Mouse (Mus musculus): Measurements from ENCODE around the gene Ccr9.
A peak's percentile ranks its signal among the peaks of the same experiment; 100 is the strongest.

The Ccr9 gene

DNA sequence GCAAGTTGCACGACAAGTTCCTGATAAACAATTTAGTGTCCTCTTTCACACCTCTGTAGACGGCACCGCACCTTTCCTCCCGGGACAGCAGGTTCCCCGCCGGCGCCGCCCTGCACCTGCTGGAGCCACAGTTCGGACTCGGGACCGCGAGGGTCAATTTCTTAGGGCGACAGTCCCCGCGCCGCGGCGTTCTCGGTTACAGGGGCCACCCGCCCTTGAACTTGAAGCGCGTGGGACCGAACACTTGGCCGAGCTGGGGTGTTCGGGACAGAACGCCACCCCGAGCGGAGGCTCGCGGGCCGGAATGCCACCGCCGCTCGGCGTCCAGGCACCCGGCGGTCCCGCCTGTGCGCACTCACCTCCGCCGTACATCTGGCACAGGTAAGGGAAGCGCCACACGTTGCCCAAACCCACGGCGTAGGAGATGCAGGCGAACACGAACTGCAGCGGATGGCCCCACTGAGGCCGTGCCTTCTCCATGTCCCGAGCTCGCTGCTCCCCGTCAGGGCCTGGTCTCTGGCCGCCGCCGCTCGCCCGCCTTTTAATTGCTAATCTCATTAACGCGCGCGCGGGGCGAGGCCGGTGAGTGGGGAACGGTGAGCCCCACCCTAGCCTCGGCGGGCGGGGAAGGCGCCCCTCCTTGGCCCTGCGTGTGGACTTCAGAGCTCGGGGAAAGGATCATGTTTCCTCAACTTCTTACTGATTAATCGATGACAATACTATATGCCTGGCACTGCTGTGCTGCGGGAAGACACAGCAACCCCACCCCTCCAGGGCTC, at the start of gene Ccr9, which contains the start of gene Slc6a20a:
TSS of gene Ccr9 (plus strand) at position 113 of the 779 bp plus-strand sequence.
TSS of gene Slc6a20a (minus strand) at position 559 of the 779 bp plus-strand sequence.
- no peak for DNase-seq (ENCODE audit: low read depth, low spot score)

- DNase-seq (ENCODE audit: low read depth, low spot score): no peak
Observed at GRCm38 (mm10) chr9:123631666-123632065, 46.6 kb upstream of the Ccr9 start.

GRCm38 (mm10) chr9:123632281-123632680, 46.0 kb upstream of the Ccr9 start, which contains the start of gene Slc6a20b:
Gene Slc6a20b (minus strand): TSS chr9:123632565.
- no peak for DNase-seq (ENCODE audit: low read depth, low spot score)

GRCm38 (mm10) chr9:123632993-123633392, 45.2 kb upstream of the Ccr9 start:
- no peak for DNase-seq (ENCODE audit: low read depth, low spot score)

GRCm38 (mm10) chr9:123636771-123637170, 41.5 kb upstream of the Ccr9 start:
- DNase-seq (ENCODE audit: low read depth, low spot score): no peak

GRCm38 (mm10) chr9:123638231-123638630, 40.0 kb upstream of the Ccr9 start:
- no peak for DNase-seq (ENCODE audit: low read depth, low spot score)

GRCm38 (mm10) chr9:123638668-123639089, 39.6 kb upstream of the Ccr9 start:
- no peak for DNase-seq (ENCODE audit: low read depth, low spot score)

DNA sequence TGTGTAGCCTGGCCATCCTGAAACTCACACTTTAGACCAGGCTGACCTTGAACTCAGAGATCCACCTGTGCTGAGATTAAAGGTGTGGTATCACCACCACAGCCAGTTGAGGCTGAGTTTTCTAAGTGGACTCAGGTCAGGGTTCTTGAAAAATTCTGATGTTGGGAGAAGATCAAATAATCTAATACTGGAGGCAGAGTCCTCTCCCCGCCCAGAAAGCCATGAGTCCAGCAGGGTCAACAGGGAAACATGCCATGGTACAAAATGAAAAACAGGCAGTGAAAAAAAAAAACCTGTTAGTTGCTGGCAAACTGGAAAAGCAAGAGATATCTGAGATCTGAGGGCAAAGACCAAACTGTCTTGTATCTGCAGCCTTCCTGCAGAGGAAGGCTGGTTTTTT, 38.1 kb upstream of the Ccr9 start:
- no peak for DNase-seq (ENCODE audit: low read depth, low spot score)

DNA sequence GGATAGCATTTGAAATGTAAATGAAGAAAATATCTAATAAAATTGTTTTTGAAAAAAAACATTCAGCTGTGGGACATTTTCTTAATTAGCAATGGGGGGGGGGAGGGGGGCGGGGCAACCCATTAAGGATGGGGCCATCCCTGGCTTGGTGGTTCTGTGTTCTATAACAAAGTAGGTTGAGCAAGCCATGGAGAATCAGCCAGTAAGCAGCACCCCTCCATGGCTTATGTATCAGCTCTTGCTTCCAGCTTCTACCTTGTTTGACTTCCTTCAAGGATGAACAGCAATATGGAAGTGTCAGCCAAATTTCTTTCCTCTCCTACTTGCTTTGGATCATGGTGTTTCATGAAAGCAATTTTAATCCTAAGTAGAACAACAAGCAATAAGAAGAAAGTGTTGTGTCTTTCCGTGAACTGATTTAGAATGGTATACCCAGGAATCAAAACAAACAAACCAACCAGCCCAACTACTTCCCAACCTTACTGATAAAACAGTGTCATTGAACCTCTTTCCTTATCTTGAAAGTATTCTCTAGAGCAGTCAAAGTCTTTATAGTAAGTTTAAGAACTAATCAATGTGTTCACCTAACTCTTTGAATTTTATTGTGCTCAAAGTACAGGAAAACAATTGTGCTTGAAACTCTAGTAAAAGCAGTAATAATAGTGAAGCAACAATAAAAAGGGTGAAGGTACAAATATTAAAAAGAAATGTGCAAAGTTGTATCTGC, 28.3 kb upstream of the Ccr9 start:
- DNase-seq (ENCODE audit: low read depth, low spot score): no peak

DNA sequence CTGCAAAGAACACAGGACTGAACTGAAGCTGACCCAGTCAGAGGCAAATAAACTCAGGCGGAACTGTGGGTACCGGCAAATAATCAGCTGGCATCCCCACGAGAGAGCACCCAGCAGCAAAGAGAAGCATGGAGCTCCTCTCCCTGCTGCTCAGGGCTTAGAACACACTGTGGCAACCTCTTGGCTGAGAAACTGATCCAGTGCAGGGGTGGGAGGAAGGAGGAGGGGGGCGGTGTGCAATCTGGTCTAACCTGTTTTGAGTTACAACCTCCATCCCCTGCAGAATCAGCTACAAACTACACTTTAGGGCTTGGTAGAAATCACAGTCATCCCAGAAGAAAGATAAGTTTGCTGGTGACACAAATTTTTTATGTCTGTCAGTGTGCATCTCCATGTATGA, 26.9 kb upstream of the Ccr9 start:
- DNase-seq (ENCODE audit: low read depth, low spot score): no peak

GRCm38 (mm10) chr9:123657457-123657856, 20.8 kb upstream of the Ccr9 start:
- DNase-seq (ENCODE audit: low read depth, low spot score): no peak

- DNase-seq (ENCODE audit: low read depth, low spot score): no peak
Observed at GRCm38 (mm10) chr9:123658981-123659380, 19.3 kb upstream of the Ccr9 start.

GRCm38 (mm10) chr9:123659986-123660676, 18.1 kb upstream of the Ccr9 start:
- DNase-seq (ENCODE audit: low read depth, low spot score): peak; percentile 10

- DNase-seq (ENCODE audit: low read depth, low spot score): no peak
Observed at GRCm38 (mm10) chr9:123665645-123666044, 12.6 kb upstream of the Ccr9 start.

- no peak for DNase-seq (ENCODE audit: low read depth, low spot score)
Observed at GRCm38 (mm10) chr9:123679198-123679597, 959 bp downstream of the Ccr9 start.

- no peak for DNase-seq (ENCODE audit: low read depth, low spot score)
Observed at GRCm38 (mm10) chr9:123683704-123684103, 5.5 kb downstream of the Ccr9 start.

- no peak for DNase-seq (ENCODE audit: low read depth, low spot score)
Observed at GRCm38 (mm10) chr9:123686206-123686605, 8.0 kb downstream of the Ccr9 start.

GRCm38 (mm10) chr9:123688227-123688626, 10.0 kb downstream of the Ccr9 start:
- no peak for DNase-seq (ENCODE audit: low read depth, low spot score)

DNA sequence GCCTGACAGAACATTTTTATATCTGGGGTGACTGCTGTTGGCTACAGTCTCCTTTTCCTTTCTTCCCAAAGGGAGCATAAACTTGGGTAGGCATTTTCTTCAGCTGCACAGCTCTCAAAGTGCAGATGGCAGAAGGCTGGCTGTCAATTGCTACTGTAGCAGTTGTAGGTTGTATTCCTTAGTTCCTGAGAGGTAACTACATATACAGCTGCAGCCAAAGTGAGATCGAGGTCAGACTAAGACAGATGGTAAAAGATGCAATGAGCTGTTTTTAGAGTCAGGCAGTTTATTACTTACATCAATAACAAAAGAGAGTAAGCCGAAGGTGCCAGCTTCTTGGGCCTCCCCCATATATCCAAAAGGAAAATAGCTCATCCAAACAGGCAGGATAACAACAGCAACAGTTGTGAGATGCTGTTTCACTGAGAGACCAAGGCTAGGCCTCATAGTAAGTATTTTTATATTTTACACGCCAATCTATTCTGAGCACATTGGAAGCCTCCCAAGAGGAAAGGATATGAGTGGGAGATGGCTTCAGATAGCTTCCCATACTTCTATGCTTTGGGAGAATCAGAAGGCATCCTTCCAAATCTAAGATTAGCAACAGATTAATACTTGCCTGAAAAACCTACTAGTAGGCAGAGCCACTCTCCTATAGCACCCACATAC, 17.5 kb downstream of the Ccr9 start:
- no peak for DNase-seq (ENCODE audit: low read depth, low spot score)

DNA sequence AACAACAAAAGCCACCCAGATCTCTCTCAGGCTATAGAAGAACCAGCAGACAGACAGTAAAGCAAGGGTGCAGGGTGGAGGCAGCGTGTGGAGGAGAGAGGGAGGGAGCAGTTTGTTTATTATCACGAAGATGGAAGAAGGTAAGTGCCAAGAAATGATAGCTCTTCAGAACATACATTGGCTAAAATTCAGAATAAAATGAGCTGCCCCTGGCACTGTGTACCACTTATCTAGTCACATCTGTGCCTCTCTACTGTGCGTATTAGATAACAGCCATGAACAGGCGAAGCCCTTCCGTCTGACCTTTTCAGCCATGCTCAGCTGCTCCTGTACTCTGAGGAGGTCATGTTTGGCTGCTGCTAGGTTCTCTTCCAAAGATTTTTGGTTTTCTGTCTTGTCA, 23.6 kb downstream of the Ccr9 start:
- DNase-seq (ENCODE audit: low read depth, low spot score): no peak

- no peak for DNase-seq (ENCODE audit: low read depth, low spot score)
Observed at GRCm38 (mm10) chr9:123709226-123709625, 31.0 kb downstream of the Ccr9 start.

DNA sequence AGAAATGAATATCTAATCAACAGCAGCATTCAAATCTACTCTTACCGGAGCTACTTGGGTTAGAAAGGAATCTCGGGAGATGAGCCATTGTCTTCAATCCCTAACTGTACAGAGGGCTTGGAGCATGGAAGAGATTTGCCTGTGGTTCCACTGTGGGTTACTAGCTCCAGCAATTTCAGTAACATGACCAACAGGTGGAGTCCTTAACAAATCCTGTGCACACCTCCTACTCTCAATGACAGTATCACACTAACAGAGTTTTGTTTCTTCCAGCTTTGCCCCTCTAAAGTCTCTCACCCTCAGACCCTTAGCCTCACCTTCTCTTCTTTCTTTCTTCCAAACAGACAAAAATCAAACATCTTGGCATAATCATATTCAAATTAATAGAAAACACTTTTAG, 34.9 kb downstream of the Ccr9 start:
- DNase-seq (ENCODE audit: low read depth, low spot score): no peak

Measured in brain, embryonic 18.5 days (tissue).